Mouse (Mus musculus) granulocyte monocyte progenitor cell, adult 5-6 weeks (primary cell): ENCODE results near the gene Tdrd7. TPM values are rescaled to one million over a fixed set of nuclear protein-coding genes. Genes with fewer than 3 reads are reported as not detected.

Source experiments
- ATAC-seq: replicated peaks from 2 replicates; pipeline ENCODE4 v1.8.0; 2016; ENCODE audit warnings: mild to moderate bottlenecking, moderate TSS enrichment, inconsistent platforms; ENCODE audit not compliant: poor library complexity, severe bottlenecking
- total RNA-seq, 2 experiments: library from RNA; stranded (forward) in 1 of 2; stranded (reverse) in 1 of 2; fragments of 200-712, 200-1000 nt in 1 of 2; fragments of >200 nt in 1 of 2; fragmentation: Nextera tagmentation in 1 of 2; gene quantifications; 2 replicates each; pipeline ENCODE4 v1.2.3; 2014 to 2017

Gene Tdrd7
- total RNA-seq, 2 experiments from 2014 or later: 8.3 to 38.7 TPM

DNA sequence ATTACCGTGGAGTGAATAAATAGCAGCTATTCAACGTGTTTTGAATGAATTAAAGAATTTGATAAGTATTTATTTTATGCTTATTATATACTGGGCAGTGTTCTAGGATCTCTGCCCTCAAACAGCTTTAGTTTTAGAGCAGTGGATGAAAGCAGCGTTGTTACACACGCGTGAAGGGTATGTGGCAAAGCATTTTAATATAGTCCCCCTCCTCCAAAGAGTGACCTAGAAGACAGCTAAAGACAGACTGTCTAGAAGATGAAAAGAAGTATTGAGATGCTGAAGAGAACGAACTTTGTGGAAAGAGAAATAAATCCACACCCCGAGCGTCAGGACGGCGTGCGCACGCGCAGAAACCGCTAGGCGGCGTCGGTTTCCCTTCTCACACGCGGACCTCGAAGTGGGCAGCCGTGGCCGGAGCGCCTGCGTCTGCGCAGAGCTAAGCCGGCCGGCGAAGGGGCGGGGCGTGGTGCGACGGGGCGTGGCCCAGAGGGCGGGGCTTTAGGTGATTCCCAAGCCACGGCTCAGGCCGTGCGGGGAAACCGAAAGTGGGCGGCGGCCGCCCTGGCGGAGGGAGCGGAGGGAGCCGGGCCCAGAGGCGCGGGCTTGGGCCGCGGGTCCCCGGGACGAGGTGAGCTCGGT, 6.8 kb downstream of the Tdrd7 start:
- peak; percentile 97 for ATAC-seq

DNA sequence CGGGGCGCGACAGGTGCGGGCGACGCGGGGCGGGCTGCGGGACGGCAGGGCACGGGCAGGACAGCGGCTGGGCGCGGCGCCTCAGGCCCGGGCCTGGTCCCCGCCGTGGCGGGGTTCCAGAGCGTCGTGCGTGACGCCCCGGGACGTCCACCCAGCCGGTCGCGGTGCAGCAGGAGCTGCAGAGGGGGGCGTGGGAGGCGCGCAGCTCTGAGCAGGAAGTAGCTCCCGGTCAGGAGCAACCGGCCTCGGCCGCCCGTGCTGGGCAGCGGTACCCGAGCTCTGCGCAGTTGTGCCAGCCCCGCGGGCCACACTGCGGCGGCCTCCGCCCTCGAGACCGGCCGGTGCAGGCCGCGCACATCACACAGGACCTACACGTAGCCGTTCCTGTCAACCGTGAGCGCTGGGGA, 7.3 kb downstream of the Tdrd7 start:
- ATAC-seq: peak; percentile 73

DNA sequence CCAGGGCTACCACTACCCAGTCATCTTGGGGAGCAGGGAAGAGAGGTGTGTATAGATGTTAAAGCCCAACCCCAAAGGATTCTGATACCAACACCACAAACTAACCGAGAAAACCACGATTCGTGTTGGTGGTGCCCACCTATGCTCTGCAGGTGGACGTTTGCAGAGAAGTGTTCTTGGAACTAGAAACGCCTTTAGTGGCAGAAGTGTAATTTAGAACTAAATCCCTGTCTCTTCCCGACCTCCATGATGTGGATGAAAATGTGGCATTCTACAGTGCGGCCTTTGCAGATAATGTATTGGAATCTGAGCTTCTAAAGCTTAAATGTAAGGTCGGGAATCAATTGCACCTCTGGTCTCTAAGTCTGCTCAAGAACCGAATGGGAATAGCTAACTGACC, 7.8 kb downstream of the Tdrd7 start:
- ATAC-seq: no peak

DNA sequence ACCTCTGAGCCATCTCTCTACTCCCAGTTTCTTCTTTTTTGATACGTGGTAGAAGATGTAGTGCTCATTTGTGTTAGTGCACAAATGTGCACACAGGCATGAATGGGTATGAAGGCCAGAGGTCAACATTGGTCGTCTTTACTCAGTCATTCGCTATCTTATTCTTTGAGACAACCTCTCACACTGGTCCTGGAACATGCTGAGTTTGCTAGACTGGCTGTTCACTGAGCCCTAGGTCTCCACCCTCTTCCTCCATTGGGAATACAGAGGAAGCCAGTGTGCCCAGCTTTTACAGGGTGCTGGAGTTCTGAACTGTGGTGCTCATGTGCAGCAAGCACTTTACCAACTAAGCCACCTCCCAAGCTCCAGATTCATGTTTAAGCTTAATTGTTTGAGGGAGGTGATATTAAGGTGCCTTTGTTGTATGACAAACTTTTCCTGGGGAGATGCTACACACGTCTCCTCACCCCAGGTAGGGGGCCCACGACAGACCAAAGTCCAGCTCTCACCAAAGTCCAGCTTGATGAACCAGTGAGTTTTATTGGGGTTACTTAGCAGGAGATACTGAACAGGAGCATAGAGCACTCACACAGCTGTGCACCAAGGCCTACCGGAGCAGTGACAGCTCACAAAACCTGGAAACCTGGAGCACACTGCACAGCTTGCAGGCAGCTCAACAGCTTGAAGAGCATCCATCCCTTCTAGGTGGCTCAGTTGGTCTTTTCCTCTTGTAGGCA, 12.0 kb downstream of the Tdrd7 start:
- no peak for ATAC-seq

DNA sequence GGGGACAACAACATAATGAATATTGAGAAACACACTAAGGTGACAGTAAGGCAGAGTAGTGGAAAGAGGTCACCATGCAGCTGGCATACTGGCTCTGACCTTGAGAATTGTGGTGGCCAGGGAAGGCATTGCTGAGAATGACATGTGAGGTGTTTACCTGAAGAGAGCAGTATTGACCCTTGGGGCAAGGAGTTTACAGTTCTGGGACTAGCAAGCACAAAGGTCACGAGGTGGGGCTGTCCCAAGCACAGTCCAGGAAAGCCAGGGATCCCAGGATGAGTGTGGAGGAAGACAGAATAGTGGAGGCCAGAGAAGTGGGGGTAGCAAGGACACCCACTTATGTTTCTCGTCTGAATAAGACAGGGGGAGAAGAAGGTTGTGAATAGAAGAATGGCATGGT, 14.8 kb downstream of the Tdrd7 start:
- ATAC-seq: no peak

DNA sequence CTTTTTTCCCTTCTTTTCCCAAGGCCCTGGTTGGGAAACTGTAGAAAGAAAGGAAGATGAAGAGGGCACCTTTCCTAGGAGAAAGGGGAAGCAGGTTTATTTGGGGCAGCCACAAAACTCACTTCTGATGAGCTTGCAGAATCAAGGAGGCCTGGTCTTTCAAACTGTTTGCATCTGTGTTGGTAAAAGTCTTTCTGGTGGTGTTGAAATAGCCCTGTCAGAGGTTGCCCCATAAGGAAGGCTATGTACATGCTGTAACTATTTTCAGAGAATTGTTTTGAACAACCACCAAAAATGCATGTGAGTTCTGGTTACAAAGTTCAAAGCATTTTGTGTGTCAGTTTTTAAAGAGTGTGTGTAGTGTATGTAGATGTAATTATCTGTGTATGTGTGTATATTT, 15.9 kb downstream of the Tdrd7 start:
- peak; percentile 98 for ATAC-seq

DNA sequence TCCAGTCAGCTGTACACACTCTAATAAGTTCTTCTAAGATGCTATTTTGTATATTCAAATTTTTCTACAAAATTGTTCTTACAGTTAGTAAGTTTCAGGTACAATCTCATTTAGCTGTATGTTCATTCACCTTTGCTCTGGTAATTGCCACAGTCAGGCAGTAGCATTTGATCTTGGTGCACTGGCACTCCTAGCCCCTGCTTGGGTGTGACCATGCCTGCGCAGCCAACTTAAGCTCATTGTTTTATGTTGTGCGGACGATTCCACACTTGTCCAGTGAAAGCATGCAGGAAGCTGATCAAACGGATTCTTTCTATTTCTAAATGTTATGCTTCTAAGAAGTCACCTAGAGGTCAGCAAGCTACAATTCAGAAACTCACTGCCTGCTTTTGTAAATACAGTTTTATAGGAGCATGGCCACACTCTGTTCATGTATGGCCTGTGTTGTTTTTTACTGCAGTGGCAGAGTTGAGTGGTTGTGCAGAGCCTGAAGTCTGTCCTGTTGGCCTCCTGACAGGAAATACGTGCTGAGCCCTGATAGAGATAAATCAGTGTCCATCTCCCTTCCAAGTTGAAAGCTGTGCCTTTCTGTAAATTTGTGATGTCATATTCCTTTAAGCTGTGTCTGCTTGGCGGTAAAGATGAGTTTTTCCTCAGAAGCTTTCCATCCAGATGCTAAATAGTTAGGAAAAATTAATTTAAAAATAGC, 25.4 kb downstream of the Tdrd7 start:
- no peak for ATAC-seq

DNA sequence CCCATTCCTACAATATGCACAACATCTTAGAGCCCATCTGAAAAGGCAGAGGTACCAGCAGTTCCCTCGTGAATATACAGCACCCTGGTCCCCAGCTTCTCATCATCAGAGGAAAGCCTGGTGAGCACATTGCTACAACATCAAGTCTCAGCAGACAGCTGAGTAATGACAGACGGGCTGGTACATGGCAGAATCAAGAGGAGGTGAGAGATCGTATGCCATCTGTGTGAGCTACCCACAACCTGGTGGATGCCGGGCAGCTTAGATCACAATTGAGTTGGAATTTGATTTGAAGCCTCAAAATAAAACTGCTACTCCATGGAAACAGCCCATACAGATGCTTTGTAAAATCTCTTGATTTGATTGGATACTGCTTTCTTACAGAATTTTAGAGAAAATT, 33.4 kb downstream of the Tdrd7 start:
- no peak for ATAC-seq

DNA sequence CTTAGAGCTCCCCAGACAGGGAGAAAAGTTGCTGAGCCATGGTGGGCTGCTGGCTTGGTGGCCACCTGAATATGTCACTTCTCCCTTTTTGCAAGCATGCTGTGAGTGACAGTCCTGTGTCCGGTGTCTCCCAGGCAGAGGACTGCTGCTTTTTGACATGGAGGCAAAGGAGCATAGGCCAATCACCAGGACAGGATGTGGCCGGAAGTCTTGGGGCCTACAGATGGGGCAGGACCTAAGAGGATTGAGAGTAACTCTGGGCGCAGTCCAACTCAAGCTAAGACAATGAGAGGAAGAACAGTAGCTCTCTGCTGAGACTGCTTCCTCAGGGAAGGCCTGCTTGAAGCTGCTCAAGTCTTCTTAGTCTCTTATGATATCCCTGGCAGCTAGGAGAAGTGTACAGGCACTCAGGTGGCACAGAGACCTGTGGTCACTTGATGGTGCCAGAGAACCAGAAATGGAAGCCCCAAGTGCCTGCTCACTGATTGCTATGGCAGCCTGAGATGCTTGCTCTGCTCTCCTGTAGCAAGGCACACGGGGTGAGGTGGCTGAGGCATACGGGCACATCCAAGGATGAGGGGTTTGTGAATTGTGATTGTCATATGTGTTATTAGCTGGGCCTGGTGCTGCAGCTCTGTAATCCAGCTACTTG, 43.1 kb downstream of the Tdrd7 start:
- peak; percentile 86 for ATAC-seq

DNA sequence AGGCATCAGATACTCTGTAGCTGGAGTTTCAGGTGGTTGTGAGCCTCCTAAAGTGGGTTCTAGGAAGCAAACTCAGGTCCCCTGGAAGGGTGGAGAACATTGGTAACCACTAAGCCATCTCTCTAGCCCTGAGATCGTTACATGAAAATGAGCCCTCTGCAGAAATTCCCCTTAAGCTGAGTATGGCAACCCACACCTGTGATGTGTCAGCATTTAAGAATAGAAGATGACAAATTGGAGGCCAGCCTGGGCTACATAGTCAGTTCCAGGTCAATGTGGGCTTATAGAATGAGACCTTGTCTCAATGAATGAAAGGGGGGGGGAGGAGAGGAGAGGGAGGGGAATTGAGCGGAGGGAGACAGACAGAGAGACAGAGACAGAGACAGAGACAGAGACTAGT, 46.6 kb downstream of the Tdrd7 start:
- no peak for ATAC-seq

DNA sequence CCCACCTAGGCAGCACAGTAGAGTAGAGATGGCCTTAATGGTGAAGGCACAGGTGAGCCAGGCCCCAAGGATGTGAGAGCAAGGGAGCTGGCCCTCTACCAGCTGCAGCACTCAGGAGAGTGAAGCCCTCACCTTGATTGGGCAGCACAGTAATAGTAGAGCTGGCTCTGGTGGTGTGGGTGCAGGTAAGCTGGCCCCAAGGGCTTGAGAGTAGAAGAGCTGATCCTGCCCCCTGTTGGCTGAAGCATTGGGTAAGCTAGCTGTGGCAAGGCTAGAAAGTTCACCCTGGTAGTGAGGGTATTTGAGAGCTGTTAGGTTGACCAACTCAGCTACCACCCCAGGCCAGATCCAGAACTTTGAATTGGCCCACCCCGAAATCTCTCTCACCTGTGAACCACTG, 50.5 kb downstream of the Tdrd7 start:
- no peak for ATAC-seq

DNA sequence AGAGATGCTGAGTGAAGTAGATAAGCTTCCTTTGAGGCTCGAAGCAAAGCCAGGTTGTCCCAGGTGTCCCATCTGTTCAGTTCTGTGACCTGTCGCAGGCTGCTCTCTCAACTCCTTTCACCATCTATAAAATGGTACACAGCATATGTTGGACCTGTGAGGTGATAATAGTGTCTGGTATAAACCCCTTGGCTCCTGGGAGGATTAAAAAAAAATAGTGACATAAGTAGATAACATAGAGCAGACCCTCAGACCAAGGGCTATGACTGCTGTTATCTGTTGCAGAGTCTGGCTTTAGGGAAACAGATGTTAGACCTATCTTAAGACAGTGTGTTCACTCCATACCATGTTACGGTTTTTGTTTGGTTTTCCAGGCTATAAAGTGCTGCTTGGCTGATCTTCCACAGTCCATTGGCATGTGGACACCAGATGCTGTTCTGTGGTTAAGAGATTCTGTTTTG, 57.9 kb downstream of the Tdrd7 start:
- ATAC-seq: no peak

DNA sequence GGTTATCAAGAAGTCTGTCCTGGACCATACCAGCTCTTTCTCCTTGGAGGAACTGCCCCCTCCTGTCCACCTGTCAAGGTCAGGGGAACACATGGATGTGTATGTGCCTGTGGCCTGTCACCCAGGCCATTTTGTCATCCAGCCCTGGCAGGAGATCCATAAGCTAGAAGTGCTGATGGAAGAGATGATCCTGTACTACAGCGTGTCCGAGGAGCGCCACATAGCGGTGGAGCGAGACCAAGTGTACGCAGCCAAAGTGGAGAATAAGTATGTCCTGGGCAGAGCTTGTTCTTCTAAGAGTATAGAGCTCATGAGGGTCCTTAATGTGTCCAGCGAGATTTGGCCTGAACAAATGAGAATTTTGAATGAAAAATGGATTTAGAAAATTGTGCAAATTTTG, 60.8 kb downstream of the Tdrd7 start:
- ATAC-seq: no peak

DNA sequence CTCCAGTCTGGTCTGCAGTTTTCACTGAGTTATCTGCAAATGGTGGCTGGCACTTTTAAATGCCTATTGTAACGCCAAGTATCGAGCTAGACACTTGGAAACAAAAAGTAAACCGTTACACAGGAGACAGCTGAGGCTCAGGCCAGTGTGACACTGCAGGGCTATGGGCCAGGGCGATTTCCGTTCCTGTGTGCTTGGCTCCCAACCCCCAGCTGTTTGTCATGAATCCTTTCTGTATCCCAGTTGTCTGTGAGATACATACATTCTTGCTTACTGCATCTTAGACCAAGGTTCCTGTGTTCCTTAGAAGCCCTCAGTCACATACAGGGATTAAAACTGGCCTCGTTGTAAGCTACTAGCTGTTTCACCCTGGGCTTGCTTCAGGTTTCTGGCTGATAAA, 63.1 kb downstream of the Tdrd7 start:
- ATAC-seq: no peak

DNA sequence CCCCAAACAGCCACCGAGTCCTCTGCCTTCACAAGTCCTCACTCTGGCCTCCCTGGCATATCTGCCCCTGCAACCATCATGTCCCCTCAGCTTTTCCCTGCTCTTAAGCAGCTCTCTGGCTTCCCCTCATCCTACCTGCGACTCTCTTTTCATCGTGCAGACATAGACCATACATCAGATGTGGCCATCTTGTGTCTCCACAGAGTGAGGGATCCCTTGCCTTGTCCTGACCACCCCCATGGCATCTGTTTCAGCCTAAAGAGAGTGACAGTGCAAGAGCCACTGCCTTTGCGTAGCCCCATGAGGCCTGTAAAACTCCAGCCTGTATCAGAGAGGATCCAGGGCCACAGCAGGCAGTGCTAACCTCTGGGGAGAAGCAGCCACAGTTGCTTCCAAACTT, 63.6 kb downstream of the Tdrd7 start:
- ATAC-seq: 0 out of 2 replicates have a peak, but pooled peaks have one; percentile 7

DNA sequence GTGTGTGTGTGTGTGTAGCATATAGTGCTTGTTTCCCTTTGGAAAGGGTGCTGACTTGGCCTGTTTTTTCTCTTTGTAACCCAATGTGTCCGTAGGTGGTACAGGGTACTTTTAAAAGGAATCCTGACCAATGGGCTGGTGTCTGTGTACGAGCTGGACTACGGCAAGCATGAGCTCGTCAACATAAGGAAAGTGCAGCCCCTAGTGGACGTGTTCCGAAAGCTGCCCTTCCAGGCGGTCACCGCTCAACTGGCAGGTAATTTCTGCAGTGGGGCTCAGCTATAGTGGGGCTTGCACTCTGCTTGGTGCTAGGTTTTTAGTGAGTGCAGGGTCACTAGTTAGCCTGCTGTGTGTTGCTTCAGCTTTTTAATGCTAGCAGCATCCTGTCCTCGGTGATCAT, 64.4 kb downstream of the Tdrd7 start:
- peak; percentile 46 for ATAC-seq

DNA sequence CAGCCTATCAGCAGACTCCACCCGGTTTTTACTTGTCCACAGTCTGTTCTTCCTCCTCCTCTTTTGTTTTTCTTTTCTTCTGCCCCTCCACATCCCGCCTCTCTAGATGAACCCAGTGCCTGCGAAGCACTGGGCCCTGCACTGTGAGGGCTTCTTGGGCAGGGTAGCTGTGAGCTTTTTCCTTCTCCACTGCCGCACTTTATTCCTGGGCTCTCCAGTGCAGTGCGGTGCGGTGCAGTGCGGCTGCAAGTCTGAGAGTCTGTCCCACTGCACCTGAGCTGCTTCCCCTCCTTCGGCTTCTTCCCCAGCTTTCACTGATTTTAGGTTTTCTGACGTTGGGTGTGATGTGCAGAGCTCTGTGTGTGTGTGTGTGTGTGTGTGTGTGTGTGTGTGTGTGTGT, 67.3 kb downstream of the Tdrd7 start:
- ATAC-seq: no peak

DNA sequence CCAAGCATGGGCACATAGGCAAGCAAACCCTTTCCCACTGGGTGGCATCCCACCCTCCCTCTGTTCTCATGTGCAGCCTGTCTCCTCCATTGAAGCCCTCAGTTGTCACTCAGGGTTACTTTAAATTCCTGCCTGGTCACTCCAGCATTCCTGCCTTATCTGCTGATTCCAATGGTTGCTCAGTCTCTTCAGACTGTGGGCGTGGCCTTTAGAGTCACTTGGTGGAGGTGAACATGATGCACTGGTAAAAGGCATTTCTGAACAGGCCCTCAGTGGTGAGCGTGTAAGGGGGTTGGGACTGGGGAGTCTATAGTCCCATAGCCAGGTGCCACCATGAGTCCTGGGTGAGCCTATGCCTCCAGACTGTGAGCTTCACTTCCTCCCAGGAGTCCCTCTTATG, 68.1 kb downstream of the Tdrd7 start:
- no peak for ATAC-seq

DNA sequence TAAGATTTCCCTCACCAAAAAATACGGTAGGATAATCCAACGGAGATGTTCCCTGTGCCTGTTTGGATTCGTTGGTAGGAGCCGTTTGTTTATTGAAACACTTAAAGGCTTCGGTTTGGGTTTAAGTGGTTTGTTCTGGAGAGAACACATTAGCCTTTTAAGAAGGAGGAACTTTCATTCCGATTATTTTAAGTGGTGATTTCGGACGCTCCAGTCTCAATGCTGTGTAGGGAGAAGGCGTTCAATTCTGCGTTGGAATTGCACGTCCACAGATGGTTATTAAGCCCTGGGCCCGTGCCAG, 73.4 kb downstream of the Tdrd7 start:
- ATAC-seq: no peak

DNA sequence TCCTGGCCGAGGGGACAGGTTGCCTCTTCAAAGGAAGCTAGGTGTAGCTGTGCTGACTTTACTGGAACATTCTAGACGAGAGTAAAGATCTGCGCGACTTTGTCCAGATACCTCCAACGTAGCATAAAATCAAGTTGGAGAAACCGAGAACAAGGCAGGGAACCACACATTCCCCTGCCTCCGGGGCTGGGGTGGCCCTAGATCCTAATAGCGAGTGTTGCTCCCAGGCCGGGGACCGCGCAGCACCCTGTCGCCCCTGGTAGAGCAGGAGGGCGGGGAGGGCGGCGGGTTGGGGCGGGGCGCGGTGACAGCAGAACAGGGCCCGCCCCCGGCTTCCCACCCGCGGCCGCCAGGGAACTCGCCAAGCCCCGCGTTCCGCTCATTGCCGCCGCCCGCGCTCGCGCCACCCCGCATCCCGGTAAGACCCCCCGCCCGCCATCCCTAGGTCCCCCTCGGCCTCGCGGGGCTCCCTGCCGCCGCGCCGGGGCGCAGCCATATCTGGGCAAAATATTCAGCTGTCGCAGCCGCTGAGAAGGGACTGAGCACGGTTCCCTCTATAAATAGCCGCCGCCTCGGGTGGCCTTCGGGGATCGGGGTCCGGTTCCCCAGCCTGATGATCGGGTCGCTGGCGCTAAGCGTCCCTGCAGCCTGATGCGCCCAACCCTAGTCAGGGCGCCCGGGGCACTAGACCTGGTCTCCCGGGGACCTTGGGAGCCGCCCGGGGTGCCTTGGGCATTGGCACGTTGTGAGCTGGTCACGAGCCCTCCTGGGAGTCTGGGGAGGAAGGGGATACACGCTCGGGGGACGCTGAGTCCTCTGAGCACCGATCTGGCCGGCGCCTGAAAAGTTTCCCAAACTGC, 74.0 kb downstream of the Tdrd7 start, which contains the start of gene Tmod1:
TSS of gene Tmod1 (plus strand) at position 44 of the 860 bp plus-strand sequence.
- peak; percentile 78 for ATAC-seq
